Mouse (Mus musculus) liver, postnatal 0 days (tissue): ENCODE data around the gene Dppa4. TPM values are rescaled to one million over a fixed set of nuclear protein-coding genes. Genes with fewer than 3 reads are reported as not detected.

Experiments
- ATAC-seq: fragments of 200-750 bp; cut with Nextera tagmentation; 2 replicates; pipeline ENCODE4 v1.8.0; 2017; ENCODE audit warnings: mild to moderate bottlenecking, moderate library complexity
- DNase-seq: peaks from one replicate; pipeline ENCODE4 v3.0.0-alpha.2; 2016
- H3K27ac ChIP-seq: fragments of 300-500 bp; sonication (generic); 2 replicates; pipeline ENCODE4 v1.5.1; 2014; ENCODE audit warnings: antibody characterized with exemption, moderate library complexity, mild to moderate bottlenecking, low read depth
- H3K27me3 ChIP-seq: fragments of 300-500 bp; sonication (generic); 2 replicates; pipeline ENCODE4 v1.6.1; 2014; ENCODE audit warnings: low read length, control low read depth, mixed read lengths; ENCODE audit not compliant: insufficient read depth
- H3K36me3 ChIP-seq: fragments of 300-500 bp; sonication (generic); replicated peaks from 2 replicates; pipeline ENCODE4 v1.6.1; 2014; ENCODE audit warnings: mild to moderate bottlenecking, control low read depth, low read length, moderate library complexity, mixed read lengths; ENCODE audit not compliant: insufficient read depth
- H3K4me1 ChIP-seq: fragments of 300-500 bp; sonication (generic); 2 replicates; pipeline ENCODE4 v1.6.1; 2014; ENCODE audit warnings: antibody characterized with exemption, mild to moderate bottlenecking, control low read depth; ENCODE audit not compliant: insufficient read depth
- H3K4me2 ChIP-seq: fragments of 300-500 bp; sonication (generic); 2 replicates; pipeline ENCODE4 v1.6.1; 2014; ENCODE audit warnings: low read depth, mild to moderate bottlenecking, low read length, moderate library complexity, mixed read lengths
- H3K4me3 ChIP-seq: fragments of 300-500 bp; sonication (generic); 2 replicates; pipeline ENCODE4 v1.5.1; 2014; ENCODE audit warnings: low read depth, low read length
- H3K9ac ChIP-seq: fragments of 300-500 bp; sonication (generic); replicated peaks from 2 replicates; pipeline ENCODE4 v1.6.1; 2014; ENCODE audit warnings: mild to moderate bottlenecking, moderate library complexity
- H3K9me3 ChIP-seq: fragments of 300-500 bp; sonication (generic); 2 replicates; pipeline ENCODE4 v1.6.1; 2016; ENCODE audit warnings: mild to moderate bottlenecking, control low read depth, low read length, mixed read lengths
- CTCF ChIP-seq: sonication (generic); IDR thresholded peaks from 2 replicates; pipeline ENCODE4 v1.5.1; 2016; ENCODE audit warnings: antibody characterized with exemption, low read depth
- EP300 ChIP-seq: IDR thresholded peaks from 2 replicates; pipeline ENCODE4 v1.6.1; 2016; ENCODE audit warnings: antibody characterized with exemption, low read depth, mild to moderate bottlenecking
- WGBS: fragments of 180-500 bp; shearing (Covaris S2); extraction: QIAGEN DNeasy Blood & Tissue Kit; methylation state at CpG from one replicate; pipeline ENCODE4 v1.1.7; 2014; ENCODE audit not compliant: insufficient replicate concordance; 5-methylcytosine and 5-hydroxymethylcytosine counted together
- polyA plus RNA-seq: library from polyadenylated mRNA; unstranded; fragments of >200 nt; fragmentation: Nextera tagmentation; extraction: Ambion mirVana; gene quantifications from 2 replicates; pipeline ENCODE4 v1.2.1, GENCODE M21; 2015

Gene Dppa4
- polyA plus RNA-seq, result not detected in 2 replicates

GRCm38 (mm10) chr16:48283517-48283916, at the start of gene Dppa4:
Gene Dppa4, plus strand, starts transcription at chr16:48283733.
- ATAC-seq (no peak), DNase-seq (no peak)
- Histone ChIP-seq H3K4me1 (no peaks in the 10 kb centered on the region), H3K4me2 (no peak within 1 kb of the TSS), H3K9ac (no peak within 1 kb of the TSS), H3K27me3 (no peaks in the 10 kb centered on the region), H3K36me3 (no peaks in the 10 kb centered on the region), H3K9me3 (no peaks in the 10 kb centered on the region), H3K27ac (no peak within 1 kb of the TSS), H3K4me3 (no peak within 1 kb of the TSS)
- TF ChIP-seq EP300 (no peak), CTCF (no peak)
- WGBS, result 69% methylated on average over 4 of the region's 4 CpGs

GRCm38 (mm10) chr16:48234999-48235398, 48.5 kb upstream of the Dppa4 start:
- TF ChIP-seq EP300, result no peak
- peak; percentile 15; the same call in 1 of the 2 replicates for TF ChIP-seq CTCF
- H3K4me1 ChIP-seq, result no peaks in the 10 kb centered on the region
- no peak for DNase-seq
- H3K4me2 ChIP-seq, result no peak overlapping the region
- no peak overlapping the region for H3K9ac ChIP-seq
- H3K27me3 ChIP-seq, result no peaks in the 10 kb centered on the region
- WGBS, result 74% methylated on average over 1 of the region's 1 CpGs
- no peak for ATAC-seq
- no peak overlapping the region for H3K4me3 ChIP-seq
- no peaks in the 10 kb centered on the region for H3K9me3 ChIP-seq
- no peak overlapping the region for H3K27ac ChIP-seq
- no peaks in the 10 kb centered on the region for H3K36me3 ChIP-seq

- Histone ChIP-seq H3K4me3 (no peak overlapping the region), H3K36me3 (no peaks in the 10 kb centered on the region), H3K9me3 (no peaks in the 10 kb centered on the region), H3K4me1 (no peaks in the 10 kb centered on the region), H3K27ac (no peak overlapping the region), H3K9ac (no peak overlapping the region), H3K27me3 (no peaks in the 10 kb centered on the region), H3K4me2 (no peak overlapping the region)
- DNase-seq (no peak), ATAC-seq (no peak)
- TF ChIP-seq EP300, result no peak
- 72% methylated on average over 7 of the region's 7 CpGs for WGBS
Observed at GRCm38 (mm10) chr16:48237676-48238075, 45.9 kb upstream of the Dppa4 start.

GRCm38 (mm10) chr16:48247044-48247661, 36.4 kb upstream of the Dppa4 start:
- DNase-seq, result no peak
- no peak overlapping the region for H3K4me3 ChIP-seq
- H3K27me3 ChIP-seq, result no peaks in the 10 kb centered on the region
- 85% methylated on average over 2 of the region's 2 CpGs for WGBS
- H3K27ac ChIP-seq, result no peak overlapping the region
- ATAC-seq, result no peak
- no peaks in the 10 kb centered on the region for H3K4me1 ChIP-seq
- TF ChIP-seq CTCF (no peak), EP300 (no peak)
- no peak overlapping the region for H3K9ac ChIP-seq
- H3K4me2 ChIP-seq, result no peak overlapping the region
- H3K36me3 ChIP-seq, result no peaks in the 10 kb centered on the region
- no peaks in the 10 kb centered on the region for H3K9me3 ChIP-seq

GRCm38 (mm10) chr16:48252824-48253223, 30.7 kb upstream of the Dppa4 start:
- Histone ChIP-seq H3K27ac (peak overlapping the region; percentile 11; the same call in 1 of the 2 replicates), H3K36me3 (no peaks in the 10 kb centered on the region), H3K27me3 (no peaks in the 10 kb centered on the region), H3K4me3 (no peak overlapping the region), H3K4me1 (no peaks in the 10 kb centered on the region), H3K4me2 (no peak overlapping the region), H3K9ac (no peak overlapping the region), H3K9me3 (no peaks in the 10 kb centered on the region)
- DNase-seq (peak; percentile 23), ATAC-seq (peak; percentile 92)
- peak; percentile 97 for TF ChIP-seq EP300
- TF ChIP-seq CTCF, result no peak
- 30% methylated on average over 4 of the region's 4 CpGs for WGBS

- H3K4me3 ChIP-seq, result no peak overlapping the region
- DNase-seq (no peak), ATAC-seq (peak; percentile 40)
- H3K36me3 ChIP-seq, result no peaks in the 10 kb centered on the region
- H3K27ac ChIP-seq, result no peak overlapping the region
- no peaks in the 10 kb centered on the region for H3K9me3 ChIP-seq
- H3K9ac ChIP-seq, result no peak overlapping the region
- WGBS, result 77% methylated on average over 5 of the region's 5 CpGs
- no peak overlapping the region for H3K4me2 ChIP-seq
- TF ChIP-seq CTCF (no peak), EP300 (peak; percentile 13; the same call in 1 of the 2 replicates)
- H3K4me1 ChIP-seq, result no peaks in the 10 kb centered on the region
- no peaks in the 10 kb centered on the region for H3K27me3 ChIP-seq
Observed at GRCm38 (mm10) chr16:48254584-48254983, 28.9 kb upstream of the Dppa4 start.

- no peak for TF ChIP-seq CTCF
- no peak for TF ChIP-seq EP300
- H3K27me3 ChIP-seq, result no peaks in the 10 kb centered on the region
- no peaks in the 10 kb centered on the region for H3K36me3 ChIP-seq
- no peak for DNase-seq
- H3K27ac ChIP-seq, result no peak overlapping the region
- no peak overlapping the region for H3K4me2 ChIP-seq
- H3K9ac ChIP-seq, result no peak overlapping the region
- no peak overlapping the region for H3K4me3 ChIP-seq
- no peak for ATAC-seq
- H3K9me3 ChIP-seq, result no peaks in the 10 kb centered on the region
- H3K4me1 ChIP-seq, result no peaks in the 10 kb centered on the region
- 44% methylated on average over 4 of the region's 4 CpGs for WGBS
Observed at GRCm38 (mm10) chr16:48259519-48259918, 24.0 kb upstream of the Dppa4 start.
